9 mouse cellular contexts compared by ENCODE assay signal in the genomic region with DNA sequence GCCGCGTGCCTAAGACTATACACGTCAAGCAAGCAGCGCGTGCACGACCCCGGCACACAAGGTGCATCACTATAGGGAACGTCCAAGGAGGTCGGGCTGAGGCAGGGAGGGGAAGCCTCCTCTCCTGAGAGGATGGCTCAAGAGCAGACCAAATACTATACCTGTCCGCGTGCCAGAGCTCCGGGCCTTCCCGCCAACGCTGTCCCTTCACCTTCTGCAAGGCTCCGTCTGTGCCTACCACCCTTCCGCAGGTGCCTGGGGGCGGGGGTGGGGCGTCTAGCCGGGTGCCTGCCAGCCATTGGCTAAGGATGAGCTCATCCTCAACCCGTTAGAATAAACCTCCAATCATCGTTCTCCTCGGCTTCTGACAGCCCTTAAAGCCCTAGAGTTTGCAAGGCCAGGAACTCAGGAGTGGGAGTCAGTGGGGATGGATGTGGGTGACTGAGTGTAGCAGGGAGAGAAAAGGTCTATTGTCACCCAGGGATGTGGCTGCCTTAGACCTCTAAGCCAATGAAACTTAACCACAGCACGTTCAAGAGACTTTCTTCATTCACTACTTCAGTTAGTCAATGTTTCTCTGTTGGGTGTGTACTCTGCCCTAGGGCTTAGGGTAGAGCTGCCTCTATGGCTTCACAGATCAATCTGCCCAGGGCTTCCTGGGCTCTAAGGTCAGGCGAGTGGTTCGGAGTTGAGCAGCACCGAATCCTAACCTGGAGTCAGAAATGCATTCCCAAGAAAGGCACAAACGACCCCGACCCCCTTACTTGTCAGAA. TPM values are rescaled to one million over a fixed set of nuclear protein-coding genes. Genes with fewer than 3 reads are reported as not detected.
DNase-seq lines count a peak whose midpoint lies in the region; ATAC-seq lines count a peak whose summit lies in the region.
"Had no signal": no experiment of that assay in that cellular context is flagged by ENCODE, and none has a peak within 500 bp of the region (broad histone marks: within the 10 kb centered on the region; RNA-seq: fewer than 3 reads in every experiment).

Rps6kl1 (minus strand) TSS at position 263 of the 773 bp plus-strand sequence.

- peak within 1 kb of the TSS; percentile 38 for H3K4me3 ChIP-seq in limb, embryonic 10.5 days
- H3K4me3 ChIP-seq in midbrain, embryonic 12.5 days: peak within 1 kb of the TSS; percentile 44
- peak within 1 kb of the TSS; percentile 19 for H3K4me3 ChIP-seq in stomach, embryonic 15.5 days (replicated peaks)

- peak; percentile 67 for DNase-seq in WW6 (ENCODE audit: low read depth, low spot score)
- peak; percentile 93 for DNase-seq in cerebellum, adult 9-11 months
- DNase-seq in frontal cortex, adult 2 months (ENCODE audit: extremely low spot score in 1 of 2, low spot score in 1 of 2): peak; percentile 77 to 82
- peak; percentile 32 for DNase-seq in kidney, adult 18-20 months
- no peak for DNase-seq in limb, embryonic 10.5 days (ENCODE audit: low spot score)
- no peak for DNase-seq in urinary bladder, postnatal 25 days (ENCODE audit: low spot score)

- peak within 1 kb of the TSS; percentile 35 for H3K9ac ChIP-seq in midbrain, embryonic 12.5 days (replicated peaks)
- no peak within 1 kb of the TSS for H3K9ac ChIP-seq in stomach, embryonic 15.5 days

- peak within 1 kb of the TSS; percentile 47 for H3K4me2 ChIP-seq in midbrain, embryonic 12.5 days (replicated peaks)
- H3K4me2 ChIP-seq in stomach, embryonic 15.5 days: peak within 1 kb of the TSS; percentile 49

- ATAC-seq in midbrain, embryonic 12.5 days (ENCODE audit: low FRiP score, low read depth): peak; percentile 83
- ATAC-seq in stomach, embryonic 15.5 days (ENCODE audit: insufficient read depth, low FRiP score, low read depth): peak; percentile 56; the same call in 1 of the 2 replicates

- peaks cover 48% of the 10 kb centered on the region for H3K27me3 ChIP-seq in limb, embryonic 10.5 days (ENCODE audit: low read depth, poor library complexity, severe bottlenecking)
- peaks cover 31% of the 10 kb centered on the region for H3K27me3 ChIP-seq in midbrain, embryonic 12.5 days
- 0 out of 2 replicates have a peak, but pooled peaks cover 8% of the 10 kb centered on the region for H3K27me3 ChIP-seq in stomach, embryonic 15.5 days (replicated peaks)

- no peaks in the 10 kb centered on the region for H3K9me3 ChIP-seq in limb, embryonic 10.5 days (replicated peaks)
- no peaks in the 10 kb centered on the region for H3K9me3 ChIP-seq in midbrain, embryonic 12.5 days
- H3K9me3 ChIP-seq in stomach, embryonic 15.5 days: no peaks in the 10 kb centered on the region

- peaks cover 24% of the 10 kb centered on the region for H3K4me1 ChIP-seq in limb, embryonic 10.5 days
- H3K4me1 ChIP-seq in midbrain, embryonic 12.5 days: peaks cover 15% of the 10 kb centered on the region
- H3K4me1 ChIP-seq in stomach, embryonic 15.5 days: peaks cover 13% of the 10 kb centered on the region

- H3K27ac ChIP-seq in limb, embryonic 10.5 days: 0 out of 2 replicates have a peak within 1 kb of the TSS, but pooled peaks have one; percentile 28
- no peak within 1 kb of the TSS for H3K27ac ChIP-seq in midbrain, embryonic 12.5 days (replicated peaks)
- no peak within 1 kb of the TSS for H3K27ac ChIP-seq in stomach, embryonic 15.5 days
- H3K27ac ChIP-seq: macrophage had no signal

- H3K36me3 ChIP-seq in limb, embryonic 10.5 days: no peaks in the 10 kb centered on the region
- H3K36me3 ChIP-seq in midbrain, embryonic 12.5 days: no peaks in the 10 kb centered on the region
- H3K36me3 ChIP-seq in stomach, embryonic 15.5 days: no peaks in the 10 kb centered on the region

- 17% methylated on average over 28 of the region's 28 CpGs for WGBS in limb, embryonic 10.5 days
- WGBS in midbrain, embryonic 12.5 days: 16% methylated on average over 28 of the region's 28 CpGs
- WGBS in stomach, embryonic 15.5 days: 14% methylated on average over 28 of the region's 28 CpGs

RNA-seq across cellular contexts. Expression of gene Rps6kl1, which starts in this region (rescaled TPM):
- 35.6 and 40.1 TPM in 2 replicates for polyA plus RNA-seq in frontal cortex, adult 2 months (2012; rRNA removed)
- polyA plus RNA-seq in limb, embryonic 10.5 days (2016; fragmentation: Nextera tagmentation; extraction: Ambion mirVana): 0.39 and 0.45 TPM in 2 replicates
- 5.4 and 6.1 TPM in 2 replicates for polyA plus RNA-seq in midbrain, embryonic 12.5 days (2016; fragmentation: Nextera tagmentation; extraction: Ambion mirVana)
- 1.7 and 1.8 TPM in 2 replicates for polyA plus RNA-seq in stomach, embryonic 15.5 days (2015; fragmentation: Nextera tagmentation; extraction: Ambion mirVana)
- polyA plus RNA-seq: macrophage had no signal

Comparison
In these comparisons a context has a peak if more than half of its experiments do, and no peak if none do; other contexts are left out.
1. DNase-seq: peak in WW6 (single experiment), cerebellum, adult 9-11 months (single experiment), frontal cortex, adult 2 months (2 of 2) and kidney, adult 18-20 months (single experiment); none in limb, embryonic 10.5 days (single experiment) and urinary bladder, postnatal 25 days (single experiment).
2. Peak in every context shown above with its lines, with median percentiles within 50 percentile points of each other: H3K4me3 ChIP-seq.